Mouse (Mus musculus): ENCODE data around the gene Diras1.

DNA sequence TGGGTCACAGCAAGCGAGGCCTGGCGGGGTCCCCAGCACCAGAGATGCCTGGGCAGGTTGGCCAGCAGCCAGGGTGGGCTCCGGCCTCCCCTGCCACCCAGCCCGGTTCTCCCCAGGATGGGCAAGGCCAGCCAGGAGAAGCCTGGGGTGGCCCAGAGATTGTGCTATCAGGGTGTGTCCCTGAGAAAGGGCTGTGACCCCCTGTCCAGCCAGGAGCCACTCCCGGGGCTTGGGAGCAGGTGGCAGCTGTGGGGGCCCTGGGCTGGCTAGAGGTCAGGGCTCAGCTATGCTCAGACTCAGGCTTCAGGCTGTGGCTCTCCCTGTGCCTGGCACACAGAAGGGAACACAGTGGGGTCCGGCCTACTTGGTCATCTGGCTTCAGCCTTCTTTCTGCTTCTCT lies 5.8 kb downstream of the Diras1 start:
- no peak for TF ChIP-seq CTCF (IDR thresholded peaks at IDR 0.05; ENCODE audit: insufficient read depth, low read length)
- no peak for TF ChIP-seq POLR2A (IDR thresholded peaks at IDR 0.05; ENCODE audit: borderline replicate concordance, extremely low read depth, low read depth, low read length)

Data from lung, adult 2 months (tissue).